Mouse (Mus musculus) urinary bladder, adult 2 months (tissue): ENCODE data around the gene Txlna. TPM values are rescaled to one million over a fixed set of nuclear protein-coding genes. Genes with fewer than 3 reads are reported as not detected.

Source experiments
- DNase-seq: peaks from one replicate; pipeline ENCODE4 v3.0.0; 2022; ENCODE audit warnings: low spot score
- polyA plus RNA-seq: library from polyadenylated mRNA; depleted of rRNA; stranded (reverse); fragments of >200 nt; gene quantifications from 2 replicates; pipeline ENCODE4 v1.2.3, GENCODE M21; 2012; rRNA removed

Gene Txlna
- 29.9 and 30.0 TPM in 2 replicates for polyA plus RNA-seq

GRCm38 (mm10) chr4:129640638-129641467, at the start of gene Txlna:
Gene Txlna, minus strand, starts transcription at chr4:129641065.
- DNase-seq, result peak; percentile 86

- DNase-seq, result no peak
These were observed 43.7 kb upstream of the Txlna start for GRCm38 (mm10) chr4:129684531-129684930.

- DNase-seq, result no peak
These were observed 43.1 kb upstream of the Txlna start for GRCm38 (mm10) chr4:129683901-129684493.

GRCm38 (mm10) chr4:129681837-129682236, 41.0 kb upstream of the Txlna start:
- DNase-seq, result no peak

- no peak for DNase-seq
These were observed 32.1 kb upstream of the Txlna start for GRCm38 (mm10) chr4:129672878-129673449.

GRCm38 (mm10) chr4:129672083-129672877, 31.4 kb upstream of the Txlna start, which contains the start of gene Kpna6:
Gene Kpna6, minus strand, starts transcription at chr4:129672767.
- DNase-seq, result peak; percentile 89

- no peak for DNase-seq
These were observed 30.7 kb upstream of the Txlna start for GRCm38 (mm10) chr4:129671491-129672082.

GRCm38 (mm10) chr4:129662255-129662813, 21.5 kb upstream of the Txlna start:
- DNase-seq, result no peak

- DNase-seq, result no peak
These were observed 20.7 kb upstream of the Txlna start for GRCm38 (mm10) chr4:129661584-129661983.

- DNase-seq, result no peak
These were observed 13.9 kb upstream of the Txlna start for GRCm38 (mm10) chr4:129654770-129655169.

GRCm38 (mm10) chr4:129650359-129650758, 9.5 kb upstream of the Txlna start:
- DNase-seq, result no peak

GRCm38 (mm10) chr4:129648656-129649055, 7.8 kb upstream of the Txlna start:
- DNase-seq, result no peak

- DNase-seq, result no peak
These were observed 4.3 kb upstream of the Txlna start for GRCm38 (mm10) chr4:129645204-129645603.

- no peak for DNase-seq
These were observed 891 bp upstream of the Txlna start for GRCm38 (mm10) chr4:129641756-129642155.

- no peak for DNase-seq
These were observed 696 bp downstream of the Txlna start for GRCm38 (mm10) chr4:129640101-129640637.

- no peak for DNase-seq
These were observed 1.6 kb downstream of the Txlna start for GRCm38 (mm10) chr4:129639221-129639620.

GRCm38 (mm10) chr4:129633852-129634251, 7.0 kb downstream of the Txlna start:
- DNase-seq, result no peak

- DNase-seq, result no peak
These were observed 9.0 kb downstream of the Txlna start for GRCm38 (mm10) chr4:129631867-129632266.

GRCm38 (mm10) chr4:129630944-129631343, 9.9 kb downstream of the Txlna start:
- DNase-seq, result no peak

GRCm38 (mm10) chr4:129626035-129626434, 14.8 kb downstream of the Txlna start:
- no peak for DNase-seq

- DNase-seq, result no peak
These were observed 15.4 kb downstream of the Txlna start for GRCm38 (mm10) chr4:129625496-129625895.
